8 mouse cellular contexts compared by ENCODE assay signal in the genomic region with DNA sequence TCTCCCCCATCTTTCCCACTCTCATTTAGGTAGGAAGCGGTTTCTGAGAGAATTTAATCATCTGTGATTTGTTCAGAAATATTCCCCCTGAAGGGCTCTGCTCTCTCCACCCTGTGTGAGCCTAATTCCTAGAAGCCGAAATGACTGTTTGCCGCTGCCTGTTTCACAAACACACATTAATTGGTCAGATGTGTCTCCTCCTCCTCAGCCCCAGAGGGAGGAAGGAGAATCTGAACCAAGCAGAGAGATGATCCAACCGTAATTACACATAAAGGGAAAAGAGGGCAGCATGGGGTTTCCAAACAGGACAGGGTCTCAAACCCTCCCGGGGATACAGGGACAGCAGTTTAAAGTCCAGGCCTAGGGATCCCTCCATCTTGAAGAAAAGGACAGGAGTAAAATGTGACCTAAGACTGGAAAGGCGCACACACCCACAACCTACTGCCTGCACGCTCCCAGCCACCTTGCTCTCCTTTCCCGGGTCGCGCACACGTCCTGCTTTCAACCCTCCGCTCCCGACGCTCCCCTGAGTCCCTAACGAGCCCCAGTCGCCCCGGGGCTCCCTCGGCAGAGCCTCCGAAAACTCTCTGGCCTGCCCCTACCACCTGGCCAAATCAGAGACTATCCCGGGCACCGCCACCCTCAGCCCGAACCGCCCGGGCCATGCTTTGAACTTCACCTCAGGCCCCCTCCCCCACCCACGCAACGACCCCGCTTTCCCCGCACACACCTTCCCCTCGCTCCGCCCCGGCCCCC. TPM values are rescaled to one million over a fixed set of nuclear protein-coding genes. Genes with fewer than 3 reads are reported as not detected.
DNase-seq lines count a peak whose midpoint lies in the region; ATAC-seq lines count a peak whose summit lies in the region.

No protein-coding gene starts in this region.

- H3K4me3 ChIP-seq in limb, embryonic 11.5 days (ENCODE audit: low read depth, low read length), result peak overlapping the region; percentile 77
- H3K4me3 ChIP-seq in midbrain, embryonic 11.5 days (ENCODE audit: low read depth, low read length), result peak overlapping the region; percentile 94

- H3K27me3 ChIP-seq in limb, embryonic 11.5 days (ENCODE audit: control insufficient read depth, insufficient read depth, low read length), result no peaks in the 10 kb centered on the region
- H3K27me3 ChIP-seq in midbrain, embryonic 11.5 days (ENCODE audit: control insufficient read depth, insufficient read depth, low read length), result no peaks in the 10 kb centered on the region

- H3K27ac ChIP-seq in limb, embryonic 11.5 days (replicated peaks; ENCODE audit: low read depth, low read length), result peak overlapping the region; percentile 98
- H3K27ac ChIP-seq in midbrain, embryonic 11.5 days (ENCODE audit: low read depth, low read length), result peak overlapping the region; percentile 95

- peak; percentile 24; the same call in 1 of the 2 replicates for ATAC-seq in common myeloid progenitor, adult 5-6 weeks (replicated peaks; ENCODE audit: low read depth, poor library complexity, severe bottlenecking)
- peak; percentile 16 for ATAC-seq in inflammation-experienced regulatory T-cells, adult 6 months
- ATAC-seq in limb, embryonic 11.5 days (ENCODE audit: insufficient number of reproducible peaks, low FRiP score, low TSS enrichment, low read depth), result peak; percentile 48
- ATAC-seq in midbrain, embryonic 11.5 days (ENCODE audit: low FRiP score), result peak; percentile 61

- intact Hi-C loops in gastrocnemius, postnatal 14 days (cut with DNase I; ENCODE audit: low total_unique reads), result no loop called here

- no peaks in the 10 kb centered on the region for H3K9me3 ChIP-seq in limb, embryonic 11.5 days (ENCODE audit: control insufficient read depth, low read length)
- no peaks in the 10 kb centered on the region for H3K9me3 ChIP-seq in midbrain, embryonic 11.5 days (ENCODE audit: control insufficient read depth, low read length)

- DNase-seq in urinary bladder, postnatal 36 days (ENCODE audit: low spot score in 2 of 2), result peak; percentile 47 to 55
- DNase-seq in urinary bladder, postnatal 10 days (ENCODE audit: low spot score), result no peak
- DNase-seq in gastrocnemius, postnatal 14 days, result peak; percentile 10
- peak; percentile 70 for DNase-seq in limb, embryonic 11.5 days (ENCODE audit: low spot score)
- DNase-seq in midbrain, embryonic 11.5 days (ENCODE audit: low spot score, missing footprints), result peak; percentile 97
- DNase-seq in spleen, adult 12 weeks (ENCODE audit: low spot score), result peak; percentile 27

- H3K9ac ChIP-seq in limb, embryonic 11.5 days (ENCODE audit: low read length), result peak overlapping the region; percentile 97
- H3K9ac ChIP-seq in midbrain, embryonic 11.5 days (ENCODE audit: low read length), result peak overlapping the region; percentile 97

- under 1% methylated on average over 31 of the region's 31 CpGs for WGBS in limb, embryonic 11.5 days
- under 1% methylated on average over 29 of the region's 31 CpGs for WGBS in midbrain, embryonic 11.5 days

- no peaks in the 10 kb centered on the region for H3K36me3 ChIP-seq in limb, embryonic 11.5 days (ENCODE audit: control insufficient read depth, insufficient read depth, low read length)
- H3K36me3 ChIP-seq in midbrain, embryonic 11.5 days (ENCODE audit: control insufficient read depth, insufficient read depth, low read length), result no peaks in the 10 kb centered on the region

- H3K4me1 ChIP-seq in limb, embryonic 11.5 days (ENCODE audit: control insufficient read depth, insufficient read depth, low read length), result peaks cover 9% of the 10 kb centered on the region; the same call in 1 of the 2 replicates
- peaks cover 41% of the 10 kb centered on the region for H3K4me1 ChIP-seq in midbrain, embryonic 11.5 days (ENCODE audit: control insufficient read depth, insufficient read depth, low read length)

- H3K4me2 ChIP-seq in limb, embryonic 11.5 days (ENCODE audit: low read depth, severe bottlenecking), result peak overlapping the region; percentile 57
- H3K4me2 ChIP-seq in midbrain, embryonic 11.5 days, result peak overlapping the region; percentile 45

RNA-seq across cellular contexts. Expression of a gene that starts 0.6 kb away (rescaled TPM):
- total RNA-seq in common myeloid progenitor, adult 5-6 weeks (2017), result 4.9 and 11.9 TPM in 2 replicates
- total RNA-seq in gastrocnemius, postnatal 14 days (2021), result 10 to 100 TPM; 15.8 to 18.8 TPM
- 1 to 10 TPM; 2.3 to 4.2 (median 2.9) TPM for polyA plus RNA-seq in inflammation-experienced regulatory T-cells, adult 6 months (2017; shearing (Covaris generic))
- polyA plus RNA-seq in limb, embryonic 11.5 days (2014; fragmentation: Nextera tagmentation; extraction: Ambion mirVana), result 7.3 and 8.2 TPM in 2 replicates
- polyA plus RNA-seq in midbrain, embryonic 11.5 days (2014; fragmentation: Nextera tagmentation; extraction: Ambion mirVana), result 7.4 and 7.6 TPM in 2 replicates
